Mouse (Mus musculus): ENCODE measurements at regions not wholly inside any gene's neighbourhood (a gene's known extent, or its start where the extent isn't known, plus 50 kb on each side); places are given as distances from the start of the nearest gene placed in this dataset.

DNA sequence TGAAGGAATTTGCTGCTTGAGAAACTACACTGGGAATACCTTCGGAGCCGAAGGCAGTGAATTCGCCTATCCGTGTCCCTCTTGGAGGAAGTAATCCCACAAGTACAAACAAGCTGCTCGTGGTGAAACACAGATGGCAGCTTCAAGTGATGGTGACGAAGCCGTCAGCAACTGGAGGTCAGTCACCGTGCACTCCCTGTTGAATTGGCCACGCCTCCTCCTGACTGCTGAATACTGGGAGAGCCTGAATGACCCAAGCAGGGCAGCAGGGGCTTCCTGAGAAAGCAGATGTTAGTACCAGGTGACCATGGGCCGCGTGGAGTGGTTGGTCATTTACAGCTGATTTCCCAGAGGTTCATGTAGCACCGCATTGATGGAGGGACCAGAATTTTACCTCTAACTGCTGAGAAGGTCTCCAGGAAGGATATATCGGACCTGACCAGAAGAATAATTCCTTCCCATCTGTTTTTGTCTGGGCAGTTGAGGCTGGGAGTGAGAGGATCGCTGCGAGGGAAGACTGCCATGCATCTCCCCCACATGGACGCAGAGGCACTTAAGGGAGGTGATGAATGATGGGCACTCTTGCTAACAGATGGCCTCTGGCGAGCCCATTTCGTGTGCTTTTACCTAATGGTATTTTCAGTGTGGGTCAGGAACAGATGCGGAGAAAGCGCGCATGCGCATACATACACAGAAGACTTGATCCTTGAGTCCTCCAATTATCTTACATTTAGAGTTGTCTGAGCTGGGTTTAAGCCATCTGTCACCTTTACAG lies 314.6 kb upstream of the Zfp637 start:
- ATAC-seq (ENCODE audit: low read depth) (no peak), DNase-seq (ENCODE audit: low spot score) (peak; percentile 21)
- H3K9me3 ChIP-seq (ENCODE audit: control insufficient read depth, low read length), result no peaks in the 10 kb centered on the region
- no peak overlapping the region for H3K27ac ChIP-seq (replicated peaks; ENCODE audit: low read depth, low read length)
- no peak overlapping the region for H3K9ac ChIP-seq (ENCODE audit: low read depth, low read length)
- WGBS, result 62% methylated on average over 22 of the region's 22 CpGs
- H3K4me2 ChIP-seq (ENCODE audit: low read depth, low read length), result no peak overlapping the region
- no peaks in the 10 kb centered on the region for H3K27me3 ChIP-seq (replicated peaks; ENCODE audit: control insufficient read depth, insufficient read depth, low read length)
- H3K4me1 ChIP-seq (ENCODE audit: control insufficient read depth, insufficient read depth, low read length), result no peaks in the 10 kb centered on the region
- no peaks in the 10 kb centered on the region for H3K36me3 ChIP-seq (ENCODE audit: control insufficient read depth, insufficient read depth, low read length)
- no peak overlapping the region for H3K4me3 ChIP-seq (ENCODE audit: low read depth, low read length)

DNA sequence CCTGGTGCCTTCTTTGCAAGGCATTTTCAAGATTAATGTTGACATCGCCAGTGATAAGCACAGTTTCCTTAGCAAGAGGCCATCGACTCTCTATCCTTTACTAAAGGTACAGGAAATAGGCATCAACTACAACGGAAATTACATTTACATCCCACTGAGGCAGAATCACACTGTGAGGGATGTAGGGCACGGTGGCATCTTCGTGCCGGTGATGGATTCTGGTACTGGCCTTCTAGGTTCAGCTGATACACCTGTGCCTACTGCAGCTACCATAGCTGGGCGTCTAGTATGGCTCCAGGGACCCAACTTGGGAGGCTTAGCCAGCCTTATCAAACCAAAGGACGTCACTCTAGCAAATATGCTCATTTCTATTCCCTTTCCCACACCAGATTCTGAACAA lies 313.5 kb upstream of the Zfp637 start:
- ATAC-seq (ENCODE audit: low read depth), result no peak
- no peak overlapping the region for H3K9ac ChIP-seq (ENCODE audit: low read depth, low read length)
- H3K4me2 ChIP-seq (ENCODE audit: low read depth, low read length), result no peak overlapping the region
- 90% methylated on average over 8 of the region's 8 CpGs for WGBS
- H3K27me3 ChIP-seq (replicated peaks; ENCODE audit: control insufficient read depth, insufficient read depth, low read length), result no peaks in the 10 kb centered on the region
- DNase-seq (ENCODE audit: low spot score), result no peak
- no peak overlapping the region for H3K4me3 ChIP-seq (ENCODE audit: low read depth, low read length)
- H3K36me3 ChIP-seq (ENCODE audit: control insufficient read depth, insufficient read depth, low read length), result no peaks in the 10 kb centered on the region
- no peaks in the 10 kb centered on the region for H3K9me3 ChIP-seq (ENCODE audit: control insufficient read depth, low read length)
- no peaks in the 10 kb centered on the region for H3K4me1 ChIP-seq (ENCODE audit: control insufficient read depth, insufficient read depth, low read length)
- H3K27ac ChIP-seq (replicated peaks; ENCODE audit: low read depth, low read length), result no peak overlapping the region

DNA sequence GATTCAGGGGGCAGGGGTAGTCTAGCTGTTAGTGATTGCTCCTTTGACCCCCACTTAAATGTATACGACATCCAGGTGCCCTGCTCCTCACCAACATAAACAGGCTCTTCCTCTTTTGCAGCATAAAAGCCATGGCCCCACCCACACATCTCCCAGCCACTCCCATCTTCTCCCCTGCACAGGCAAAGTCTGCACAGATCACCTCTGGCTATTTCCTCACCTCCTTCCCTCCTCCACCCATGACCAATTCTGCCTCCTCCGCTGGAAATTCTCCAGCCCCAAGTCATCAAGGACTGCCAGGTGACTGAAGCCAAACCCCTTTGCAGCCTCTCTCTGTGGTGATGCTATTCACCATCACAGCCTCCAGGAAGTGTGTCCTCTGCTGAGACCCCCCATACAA lies 306.8 kb upstream of the Zfp637 start:
- WGBS, result 39% methylated on average over 2 of the region's 2 CpGs
- H3K4me3 ChIP-seq (ENCODE audit: low read depth, low read length), result no peak overlapping the region
- H3K36me3 ChIP-seq (ENCODE audit: control insufficient read depth, insufficient read depth, low read length), result no peaks in the 10 kb centered on the region
- H3K4me1 ChIP-seq (ENCODE audit: control insufficient read depth, insufficient read depth, low read length), result no peaks in the 10 kb centered on the region
- no peak overlapping the region for H3K4me2 ChIP-seq (ENCODE audit: low read depth, low read length)
- ATAC-seq (ENCODE audit: low read depth), result no peak
- no peak overlapping the region for H3K9ac ChIP-seq (ENCODE audit: low read depth, low read length)
- no peak for DNase-seq (ENCODE audit: low spot score)
- no peaks in the 10 kb centered on the region for H3K27me3 ChIP-seq (replicated peaks; ENCODE audit: control insufficient read depth, insufficient read depth, low read length)
- no peak overlapping the region for H3K27ac ChIP-seq (replicated peaks; ENCODE audit: low read depth, low read length)
- H3K9me3 ChIP-seq (ENCODE audit: control insufficient read depth, low read length), result no peaks in the 10 kb centered on the region

DNA sequence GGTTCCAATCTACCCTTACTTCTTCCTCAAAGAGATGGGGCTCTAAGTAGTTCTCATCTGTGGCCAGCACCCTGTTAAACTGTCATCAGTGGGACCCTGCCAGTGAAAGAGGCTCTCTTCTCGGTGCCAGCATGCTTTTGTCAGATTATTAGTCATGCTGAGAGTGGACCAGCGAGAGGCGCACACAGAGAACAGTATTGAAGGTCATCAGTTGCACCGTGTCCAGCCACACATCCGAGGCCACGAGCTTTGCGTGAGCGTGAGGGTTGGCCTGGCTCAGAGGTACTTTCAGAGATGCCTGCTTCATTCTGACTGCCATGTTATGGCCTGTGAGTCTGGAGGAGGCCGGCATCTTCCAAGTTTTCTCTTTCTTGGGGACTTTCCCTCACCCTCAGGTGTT lies 306.0 kb upstream of the Zfp637 start:
- DNase-seq (ENCODE audit: low spot score), result no peak
- 92% methylated on average over 9 of the region's 9 CpGs for WGBS
- H3K4me2 ChIP-seq (ENCODE audit: low read depth, low read length), result no peak overlapping the region

DNA sequence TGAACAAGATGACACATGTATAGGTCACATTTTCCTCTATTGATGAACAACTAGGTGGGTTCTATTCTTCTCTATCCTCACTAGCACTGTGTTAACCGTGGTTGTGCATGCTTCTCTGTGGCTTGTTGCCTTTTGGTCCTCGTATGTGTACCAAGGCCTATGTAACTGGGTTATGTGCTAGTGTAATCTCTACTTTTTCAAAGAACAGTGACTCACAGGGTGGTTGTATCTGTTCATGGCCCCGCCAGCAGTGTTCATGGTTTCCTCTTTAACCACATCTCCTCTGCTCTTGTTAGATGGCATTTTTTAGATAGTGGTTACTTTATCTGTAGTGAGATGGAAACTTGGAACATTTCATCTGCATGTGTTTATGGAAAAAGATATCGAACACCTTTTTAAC lies 304.9 kb upstream of the Zfp637 start:
- Histone ChIP-seq H3K36me3 (ENCODE audit: control insufficient read depth, insufficient read depth, low read length) (no peaks in the 10 kb centered on the region), H3K4me2 (ENCODE audit: low read depth, low read length) (no peak overlapping the region), H3K9me3 (ENCODE audit: control insufficient read depth, low read length) (no peaks in the 10 kb centered on the region), H3K27me3 (replicated peaks; ENCODE audit: control insufficient read depth, insufficient read depth, low read length) (no peaks in the 10 kb centered on the region), H3K27ac (replicated peaks; ENCODE audit: low read depth, low read length) (no peak overlapping the region), H3K9ac (ENCODE audit: low read depth, low read length) (no peak overlapping the region), H3K4me1 (ENCODE audit: control insufficient read depth, insufficient read depth, low read length) (no peaks in the 10 kb centered on the region), H3K4me3 (ENCODE audit: low read depth, low read length) (no peak overlapping the region)
- 93% methylated on average over 4 of the region's 4 CpGs for WGBS
- ATAC-seq (ENCODE audit: low read depth) (no peak), DNase-seq (ENCODE audit: low spot score) (no peak)

More for the DNA sequence above, 306.0 kb upstream of the Zfp637 start:
- no peaks in the 10 kb centered on the region for H3K9me3 ChIP-seq (ENCODE audit: control insufficient read depth, low read length)
- no peak overlapping the region for H3K4me3 ChIP-seq (ENCODE audit: low read depth, low read length)
- no peaks in the 10 kb centered on the region for H3K27me3 ChIP-seq (replicated peaks; ENCODE audit: control insufficient read depth, insufficient read depth, low read length)
- H3K4me1 ChIP-seq (ENCODE audit: control insufficient read depth, insufficient read depth, low read length), result no peaks in the 10 kb centered on the region
- ATAC-seq (ENCODE audit: low read depth), result no peak
- no peaks in the 10 kb centered on the region for H3K36me3 ChIP-seq (ENCODE audit: control insufficient read depth, insufficient read depth, low read length)
- no peak overlapping the region for H3K9ac ChIP-seq (ENCODE audit: low read depth, low read length)
- no peak overlapping the region for H3K27ac ChIP-seq (replicated peaks; ENCODE audit: low read depth, low read length)

DNA sequence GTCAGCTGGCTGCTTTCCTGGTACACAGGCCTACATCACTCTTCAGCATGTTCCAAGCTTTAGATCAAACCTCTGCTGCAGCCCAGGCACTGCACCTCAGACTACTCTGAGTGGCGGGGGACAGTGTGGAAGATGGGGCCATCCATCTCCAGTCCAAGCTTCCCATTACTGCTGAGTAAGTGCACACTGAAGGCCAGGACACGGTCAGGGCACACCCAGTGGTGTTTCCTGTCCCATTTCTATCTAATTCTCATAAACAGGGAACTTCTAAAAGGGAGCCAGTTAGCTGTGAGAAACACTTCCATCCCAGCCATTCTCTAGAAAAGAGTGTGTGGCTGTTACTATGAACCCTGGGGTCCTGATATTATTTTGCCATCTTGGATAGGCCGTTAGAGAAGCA lies 298.5 kb upstream of the Zfp637 start:
- Histone ChIP-seq H3K36me3 (ENCODE audit: control insufficient read depth, insufficient read depth, low read length) (no peaks in the 10 kb centered on the region), H3K4me3 (ENCODE audit: low read depth, low read length) (no peak overlapping the region), H3K27me3 (replicated peaks; ENCODE audit: control insufficient read depth, insufficient read depth, low read length) (no peaks in the 10 kb centered on the region), H3K9ac (ENCODE audit: low read depth, low read length) (no peak overlapping the region), H3K4me2 (ENCODE audit: low read depth, low read length) (no peak overlapping the region), H3K4me1 (ENCODE audit: control insufficient read depth, insufficient read depth, low read length) (no peaks in the 10 kb centered on the region), H3K9me3 (ENCODE audit: control insufficient read depth, low read length) (no peaks in the 10 kb centered on the region), H3K27ac (replicated peaks; ENCODE audit: low read depth, low read length) (no peak overlapping the region)
- DNase-seq (ENCODE audit: low spot score) (no peak), ATAC-seq (ENCODE audit: low read depth) (no peak)
- WGBS, result 75% methylated on average over 3 of the region's 3 CpGs

DNA sequence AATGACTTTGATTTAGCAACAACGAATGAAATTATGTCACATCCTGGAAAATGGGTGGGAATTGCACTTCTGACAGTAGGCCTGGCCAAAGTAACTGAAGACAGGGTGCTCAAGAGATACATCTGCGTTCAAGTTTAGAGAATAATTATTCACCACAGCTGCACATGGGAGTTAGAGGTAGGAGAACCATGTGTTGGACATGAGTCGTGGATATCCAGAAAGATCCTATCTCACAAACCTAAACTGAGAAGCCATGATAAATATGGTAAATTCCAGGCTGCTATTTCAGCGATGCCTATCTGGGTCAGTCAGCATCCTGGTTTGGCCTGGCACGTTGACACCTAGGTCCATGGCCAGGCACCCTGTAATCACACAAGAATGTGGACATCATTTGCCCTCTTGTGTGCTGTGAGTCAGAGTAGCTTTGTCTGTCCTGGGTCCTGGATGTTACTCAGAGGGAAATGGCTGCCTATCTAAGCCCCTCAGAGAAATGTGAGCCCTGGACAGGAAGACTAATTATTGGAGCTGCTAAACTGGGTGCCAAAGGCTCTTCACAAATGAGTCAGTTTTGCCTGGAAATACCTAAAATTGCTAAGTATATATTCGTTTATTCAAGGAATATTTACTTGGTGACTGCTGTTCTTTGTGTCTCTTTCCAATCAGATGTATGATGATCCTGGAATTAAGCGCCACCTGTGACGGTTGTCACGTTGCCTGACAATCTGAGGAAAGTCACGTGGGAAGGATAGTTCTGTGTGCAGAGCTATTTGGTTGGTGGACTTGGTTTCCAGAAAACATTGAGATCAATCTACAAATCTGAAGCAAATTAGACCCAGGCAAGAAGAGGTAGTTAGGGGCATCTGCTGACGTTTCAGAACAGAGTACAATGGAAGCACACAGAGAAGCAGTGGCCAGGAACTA lies 296.4 kb upstream of the Zfp637 start:
- H3K4me3 ChIP-seq (ENCODE audit: low read depth, low read length), result no peak overlapping the region
- H3K4me2 ChIP-seq (ENCODE audit: low read depth, low read length), result no peak overlapping the region
- no peaks in the 10 kb centered on the region for H3K36me3 ChIP-seq (ENCODE audit: control insufficient read depth, insufficient read depth, low read length)
- WGBS, result 80% methylated on average over 11 of the region's 11 CpGs
- no peak for ATAC-seq (ENCODE audit: low read depth)
- no peak overlapping the region for H3K27ac ChIP-seq (replicated peaks; ENCODE audit: low read depth, low read length)
- H3K27me3 ChIP-seq (replicated peaks; ENCODE audit: control insufficient read depth, insufficient read depth, low read length), result no peaks in the 10 kb centered on the region
- no peak for DNase-seq (ENCODE audit: low spot score)
- no peaks in the 10 kb centered on the region for H3K9me3 ChIP-seq (ENCODE audit: control insufficient read depth, low read length)
- no peaks in the 10 kb centered on the region for H3K4me1 ChIP-seq (ENCODE audit: control insufficient read depth, insufficient read depth, low read length)
- H3K9ac ChIP-seq (ENCODE audit: low read depth, low read length), result no peak overlapping the region

DNA sequence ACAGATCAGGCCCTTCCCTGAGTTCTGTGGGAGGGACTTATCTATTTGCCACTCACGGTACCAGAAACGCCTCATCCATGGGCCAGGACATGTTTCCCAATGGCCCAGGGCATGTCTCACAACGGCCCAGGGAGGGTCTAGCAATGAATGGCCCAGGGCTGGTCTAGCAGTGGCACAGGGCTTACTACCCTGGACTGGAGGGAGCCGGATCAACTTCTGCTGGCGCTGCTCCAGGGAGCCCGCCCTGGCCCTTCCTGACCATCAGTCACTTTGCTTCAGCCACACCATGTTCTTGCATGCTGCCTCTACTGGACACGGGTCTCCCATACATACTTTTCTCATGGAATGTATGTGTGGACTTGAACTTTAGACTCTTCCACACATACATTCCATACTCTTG lies 290.1 kb upstream of the Zfp637 start:
- 88% methylated on average over 7 of the region's 7 CpGs for WGBS

More for the DNA sequence above, 290.1 kb upstream of the Zfp637 start:
- H3K27me3 ChIP-seq (replicated peaks; ENCODE audit: control insufficient read depth, insufficient read depth, low read length), result no peaks in the 10 kb centered on the region
- H3K36me3 ChIP-seq (ENCODE audit: control insufficient read depth, insufficient read depth, low read length), result no peaks in the 10 kb centered on the region
- H3K4me1 ChIP-seq (ENCODE audit: control insufficient read depth, insufficient read depth, low read length), result peaks cover 5% of the 10 kb centered on the region; the same call in 1 of the 2 replicates
- H3K27ac ChIP-seq (replicated peaks; ENCODE audit: low read depth, low read length), result no peak overlapping the region
- DNase-seq (ENCODE audit: low spot score) (no peak), ATAC-seq (ENCODE audit: low read depth) (no peak)
- no peak overlapping the region for H3K4me2 ChIP-seq (ENCODE audit: low read depth, low read length)
- no peak overlapping the region for H3K4me3 ChIP-seq (ENCODE audit: low read depth, low read length)
- H3K9ac ChIP-seq (ENCODE audit: low read depth, low read length), result no peak overlapping the region
- H3K9me3 ChIP-seq (ENCODE audit: control insufficient read depth, low read length), result no peaks in the 10 kb centered on the region
